In the genomic region with DNA sequence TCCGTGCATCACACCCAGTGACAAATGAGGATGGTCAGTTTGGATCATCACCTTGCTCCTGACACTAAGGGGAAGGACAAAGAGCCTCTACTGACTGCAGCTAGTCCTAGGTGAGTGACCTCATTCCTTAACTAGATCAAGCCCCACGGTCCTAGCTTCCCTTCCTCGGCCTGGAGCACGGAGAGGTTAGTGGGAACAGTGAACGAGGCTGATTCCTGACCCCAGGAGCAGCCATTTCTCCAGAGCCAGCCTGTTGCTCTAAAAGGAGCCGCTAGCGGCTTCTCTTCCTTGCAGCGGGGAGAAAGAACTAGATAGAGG, we compare ENCODE assay signal across 8 mouse cellular contexts. TPM values are rescaled to one million over a fixed set of nuclear protein-coding genes. Genes with fewer than 3 reads are reported as not detected.
A peak's percentile ranks its signal among the peaks of the same experiment; 100 is the strongest.
DNase-seq lines count a peak whose midpoint lies in the region; ATAC-seq and TF ChIP-seq lines count a peak whose summit lies in the region.

No protein-coding gene starts in this region.

- H3K4me3 ChIP-seq in heart, postnatal 0 days (ENCODE audit: low read depth, low read length): peak overlapping the region; percentile 76
- H3K4me3 ChIP-seq in ES-E14 (ENCODE audit: insufficient read depth in 1 of 2, low read depth in 1 of 2, low read length in 2 of 2, poor library complexity in 1 of 2, severe bottlenecking in 1 of 2): peak overlapping the region; percentile 90 to 98
- peak overlapping the region; percentile 85 for H3K4me3 ChIP-seq in forebrain, embryonic 11.5 days (ENCODE audit: low read depth, low read length)
- peak overlapping the region; percentile 67 to 82 for H3K4me3 ChIP-seq in liver, embryonic 14.5 days (ENCODE audit: insufficient read depth in 1 of 2, low read depth in 2 of 2, low read length in 2 of 2)

- no peak for DNase-seq in heart, postnatal 0 days (ENCODE audit: low spot score)
- DNase-seq in heart, adult 18-20 months: no peak
- no peak for DNase-seq in ES-E14 (ENCODE audit: low read depth, low spot score)
- DNase-seq in forebrain, embryonic 11.5 days (ENCODE audit: low spot score): no peak
- DNase-seq in liver, embryonic 14.5 days (ENCODE audit: low read depth in 3 of 3, low spot score in 3 of 3): no peak
- no peak for DNase-seq in ovary, postnatal 14 days (ENCODE audit: low spot score)
- DNase-seq in ovary, adult 18-20 months (ENCODE audit: low spot score): no peak
- no peak for DNase-seq in layer of hippocampus, postnatal 10 days (ENCODE audit: low spot score in 2 of 2)

- peaks cover 47% of the 10 kb centered on the region for H3K36me3 ChIP-seq in heart, postnatal 0 days (replicated peaks; ENCODE audit: control insufficient read depth, insufficient read depth, low read length)
- H3K36me3 ChIP-seq in ES-E14 (ENCODE audit: control insufficient read depth, insufficient read depth, low read length, poor library complexity, severe bottlenecking): peaks cover 32% of the 10 kb centered on the region
- H3K36me3 ChIP-seq in forebrain, embryonic 11.5 days (ENCODE audit: control insufficient read depth, insufficient read depth, low read length): peaks cover 19% of the 10 kb centered on the region
- peaks cover 27% of the 10 kb centered on the region for H3K36me3 ChIP-seq in liver, embryonic 14.5 days (replicated peaks; ENCODE audit: control insufficient read depth, insufficient read depth, low read depth)

- no peaks in the 10 kb centered on the region for H3K9me3 ChIP-seq in heart, postnatal 0 days (replicated peaks; ENCODE audit: control insufficient read depth, low read length)
- no peaks in the 10 kb centered on the region for H3K9me3 ChIP-seq in ES-E14 (ENCODE audit: control insufficient read depth, insufficient read depth, low read depth, low read length)
- H3K9me3 ChIP-seq in forebrain, embryonic 11.5 days (ENCODE audit: control insufficient read depth, low read length): no peaks in the 10 kb centered on the region
- no peaks in the 10 kb centered on the region for H3K9me3 ChIP-seq in liver, embryonic 14.5 days (ENCODE audit: control insufficient read depth, low read length)

- no peak for TF ChIP-seq EP300 in heart, postnatal 0 days (IDR thresholded peaks at IDR 0.05; ENCODE audit: low read depth)
- no peak for TF ChIP-seq EP300 in liver, embryonic 14.5 days (IDR thresholded peaks at IDR 0.05; ENCODE audit: low read depth)

- H3K9ac ChIP-seq in heart, postnatal 0 days (replicated peaks; ENCODE audit: low read depth, low read length): peak overlapping the region; percentile 90
- H3K9ac ChIP-seq in ES-E14 (ENCODE audit: insufficient read depth, low read depth, low read length, poor library complexity, severe bottlenecking): peak overlapping the region; percentile 99
- peak overlapping the region; percentile 95 for H3K9ac ChIP-seq in forebrain, embryonic 11.5 days (ENCODE audit: low read length)
- H3K9ac ChIP-seq in liver, embryonic 14.5 days (replicated peaks): peak overlapping the region; percentile 80

- no peaks in the 10 kb centered on the region for H3K27me3 ChIP-seq in heart, postnatal 0 days (ENCODE audit: control insufficient read depth, insufficient read depth, low read length)
- H3K27me3 ChIP-seq in forebrain, embryonic 11.5 days (ENCODE audit: control insufficient read depth, insufficient read depth, low read length): no peaks in the 10 kb centered on the region
- no peaks in the 10 kb centered on the region for H3K27me3 ChIP-seq in liver, embryonic 14.5 days (ENCODE audit: control insufficient read depth, insufficient read depth, low read length)

- in situ Hi-C loops in ES-E14 (cut with MboI; ENCODE audit: low sequenced_read_pairs in 2 of 2, unreplicated experiment in 2 of 2): no loop called here

- no peak for TF ChIP-seq CTCF in heart, postnatal 0 days (IDR thresholded peaks at IDR 0.05; ENCODE audit: low read depth)
- TF ChIP-seq CTCF in liver, embryonic 14.5 days (IDR thresholded peaks at IDR 0.05; ENCODE audit: low read depth): no peak

- H3K27ac ChIP-seq in heart, postnatal 0 days (ENCODE audit: low read depth): peak overlapping the region; percentile 98
- no peak overlapping the region for H3K27ac ChIP-seq in ES-E14 (ENCODE audit: insufficient read depth, low read depth, low read length, poor library complexity, severe bottlenecking)
- peak overlapping the region; percentile 48; the same call in 1 of the 2 replicates for H3K27ac ChIP-seq in forebrain, embryonic 11.5 days (ENCODE audit: low read depth, low read length)
- peak overlapping the region; percentile 6 for H3K27ac ChIP-seq in liver, embryonic 14.5 days

- no peak for ATAC-seq in heart, postnatal 0 days (ENCODE audit: insufficient read depth, low read depth)
- ATAC-seq in forebrain, embryonic 11.5 days (replicated peaks; ENCODE audit: low FRiP score): no peak; the same call in 1 of the 2 replicates
- ATAC-seq in liver, embryonic 14.5 days (ENCODE audit: insufficient read depth): no peak

- H3K4me1 ChIP-seq in heart, postnatal 0 days (ENCODE audit: control insufficient read depth, insufficient read depth): peaks cover 25% of the 10 kb centered on the region
- peaks cover 2 to 7% of the 10 kb centered on the region in 2 experiments; a peak in 2 of 4 replicates for H3K4me1 ChIP-seq in ES-E14 (ENCODE audit: control insufficient read depth in 2 of 2, insufficient read depth in 2 of 2, low read length in 2 of 2, poor library complexity in 1 of 2)
- peaks cover 6% of the 10 kb centered on the region; the same call in 1 of the 2 replicates for H3K4me1 ChIP-seq in forebrain, embryonic 11.5 days (replicated peaks; ENCODE audit: control insufficient read depth, insufficient read depth, low read length)
- H3K4me1 ChIP-seq in liver, embryonic 14.5 days (replicated peaks; ENCODE audit: control insufficient read depth in 2 of 2, insufficient read depth in 2 of 2, low read length in 1 of 2): peaks cover 7 to 24% of the 10 kb centered on the region in 2 experiments

- WGBS in heart, postnatal 0 days: 5% methylated on average over 8 of the region's 8 CpGs
- WGBS in forebrain, embryonic 11.5 days: 27% methylated on average over 8 of the region's 8 CpGs
- WGBS in liver, embryonic 14.5 days (ENCODE audit: insufficient replicate concordance): 19% methylated on average over 8 of the region's 8 CpGs

- peak overlapping the region; percentile 87 for H3K4me2 ChIP-seq in heart, postnatal 0 days (ENCODE audit: low read depth, low read length)
- H3K4me2 ChIP-seq in forebrain, embryonic 11.5 days (ENCODE audit: low read depth, low read length, severe bottlenecking): peak overlapping the region; percentile 92
- H3K4me2 ChIP-seq in liver, embryonic 14.5 days (ENCODE audit: low read depth): peak overlapping the region; percentile 78

RNA-seq across cellular contexts. Expression of gene Tnnc1, which starts 2.9 kb away (rescaled TPM):
- total RNA-seq in heart, postnatal 0 days (2014; rRNA removed; ENCODE audit: low replicate concordance): 2,939 and 3,145 TPM in 2 replicates
- polyA plus RNA-seq in heart, postnatal 0 days (2015; fragmentation: Nextera tagmentation; extraction: Ambion mirVana): 7,680 and 7,748 TPM in 2 replicates
- total RNA-seq in heart, adult 18-20 months (2021): 1,000 to 10,000 TPM; 5,748 to 6,764 TPM
- total RNA-seq in ES-E14 (2012; rRNA removed): 2.3 and 2.6 TPM in 2 replicates
- polyA plus RNA-seq in forebrain, embryonic 11.5 days (2014; fragmentation: Nextera tagmentation; extraction: Ambion mirVana): 0.59 and 0.83 TPM in 2 replicates
- polyA plus RNA-seq in liver, embryonic 14.5 days (2012; rRNA removed): 18.2 and 22.2 TPM in 2 replicates
- polyA plus RNA-seq in liver, embryonic 14.5 days (2014; fragmentation: Nextera tagmentation; extraction: Ambion mirVana): 37.5 and 41.2 TPM in 2 replicates
- 1 to 10 TPM in 1 of 2 experiments, under 1 TPM in 1; 0.67 to 2.0 TPM for total RNA-seq in layer of hippocampus, postnatal 10 days (2021)

RNA-seq across cellular contexts. Expression of gene Nisch, which starts 11.5 kb away (rescaled TPM):
- total RNA-seq in heart, postnatal 0 days (2014; rRNA removed; ENCODE audit: low replicate concordance): 292 and 338 TPM in 2 replicates
- 162 and 171 TPM in 2 replicates for polyA plus RNA-seq in heart, postnatal 0 days (2015; fragmentation: Nextera tagmentation; extraction: Ambion mirVana)
- total RNA-seq in heart, adult 18-20 months (2021): 100 to 1,000 TPM; 118 to 119 TPM
- 169 and 204 TPM in 2 replicates for total RNA-seq in ES-E14 (2012; rRNA removed)
- polyA plus RNA-seq in forebrain, embryonic 11.5 days (2014; fragmentation: Nextera tagmentation; extraction: Ambion mirVana): 399 and 407 TPM in 2 replicates
- polyA plus RNA-seq in liver, embryonic 14.5 days (2012; rRNA removed): 71.1 and 73.9 TPM in 2 replicates
- 50.3 and 61.1 TPM in 2 replicates for polyA plus RNA-seq in liver, embryonic 14.5 days (2014; fragmentation: Nextera tagmentation; extraction: Ambion mirVana)
- total RNA-seq in layer of hippocampus, postnatal 10 days (2021): 100 to 1,000 TPM; 424 to 481 TPM

RNA-seq across cellular contexts. Expression of gene Sema3g, which starts 12.5 kb away (rescaled TPM):
- total RNA-seq in heart, postnatal 0 days (2014; rRNA removed; ENCODE audit: low replicate concordance): 4.4 and 12.7 TPM in 2 replicates
- 0.75 and 0.90 TPM in 2 replicates for polyA plus RNA-seq in heart, postnatal 0 days (2015; fragmentation: Nextera tagmentation; extraction: Ambion mirVana)
- total RNA-seq in heart, adult 18-20 months (2021): 10 to 100 TPM; 13.5 to 15.7 TPM
- total RNA-seq in ES-E14 (2012; rRNA removed): 0.22 and 0.37 TPM in 2 replicates
- 0.13 and 0.16 TPM in 2 replicates for polyA plus RNA-seq in forebrain, embryonic 11.5 days (2014; fragmentation: Nextera tagmentation; extraction: Ambion mirVana)
- 0.06 and 0.15 TPM in 2 replicates for polyA plus RNA-seq in liver, embryonic 14.5 days (2012; rRNA removed)
- polyA plus RNA-seq in liver, embryonic 14.5 days (2014; fragmentation: Nextera tagmentation; extraction: Ambion mirVana): 0.05 TPM in 1 of 2 replicates, not detected in the other
- total RNA-seq in layer of hippocampus, postnatal 10 days (2021): 1 to 10 TPM; 4.7 to 5.4 TPM

RNA-seq across cellular contexts. Expression of gene Stab1, which starts 36.8 kb away (rescaled TPM):
- 75.3 and 90.4 TPM in 2 replicates for total RNA-seq in heart, postnatal 0 days (2014; rRNA removed; ENCODE audit: low replicate concordance)
- 24.0 and 25.4 TPM in 2 replicates for polyA plus RNA-seq in heart, postnatal 0 days (2015; fragmentation: Nextera tagmentation; extraction: Ambion mirVana)
- total RNA-seq in heart, adult 18-20 months (2021): 10 to 100 TPM; 63.2 to 64.1 TPM
- total RNA-seq in ES-E14 (2012; rRNA removed): 1.3 and 2.0 TPM in 2 replicates
- polyA plus RNA-seq in forebrain, embryonic 11.5 days (2014; fragmentation: Nextera tagmentation; extraction: Ambion mirVana): 21.8 and 27.1 TPM in 2 replicates
- 18.9 and 19.9 TPM in 2 replicates for polyA plus RNA-seq in liver, embryonic 14.5 days (2012; rRNA removed)
- polyA plus RNA-seq in liver, embryonic 14.5 days (2014; fragmentation: Nextera tagmentation; extraction: Ambion mirVana): 19.3 and 20.7 TPM in 2 replicates
- 10 to 100 TPM; 26.9 to 40.4 TPM for total RNA-seq in layer of hippocampus, postnatal 10 days (2021)

RNA-seq across cellular contexts. Expression of gene Phf7, which starts 45.9 kb away (rescaled TPM):
- total RNA-seq in heart, postnatal 0 days (2014; rRNA removed; ENCODE audit: low replicate concordance): 2.1 and 7.4 TPM in 2 replicates
- 11.7 and 12.5 TPM in 2 replicates for polyA plus RNA-seq in heart, postnatal 0 days (2015; fragmentation: Nextera tagmentation; extraction: Ambion mirVana)
- total RNA-seq in heart, adult 18-20 months (2021): 1 to 10 TPM; 4.2 to 5.1 TPM
- 4.8 and 5.3 TPM in 2 replicates for total RNA-seq in ES-E14 (2012; rRNA removed)
- polyA plus RNA-seq in forebrain, embryonic 11.5 days (2014; fragmentation: Nextera tagmentation; extraction: Ambion mirVana): 14.3 and 14.4 TPM in 2 replicates
- polyA plus RNA-seq in liver, embryonic 14.5 days (2012; rRNA removed): 2.1 and 3.1 TPM in 2 replicates
- 6.0 and 7.5 TPM in 2 replicates for polyA plus RNA-seq in liver, embryonic 14.5 days (2014; fragmentation: Nextera tagmentation; extraction: Ambion mirVana)
- total RNA-seq in layer of hippocampus, postnatal 10 days (2021): 1 to 10 TPM; 4.8 to 5.2 TPM

Comparison
In these comparisons a context has a peak if more than half of its experiments do, and no peak if none do; other contexts are left out.
1. RNA of gene Tnnc1, which starts 2.9 kb away (total RNA-seq): 5,748 to 6,764 TPM in heart, adult 18-20 months and 2,939 to 3,145 TPM in heart, postnatal 0 days; 2.3 to 2.6 TPM in ES-E14 and 0.67 to 2.0 TPM in layer of hippocampus, postnatal 10 days; every median in the first group is over 100 times any median in the second.
2. Peak in every context shown above with its lines, with median percentiles within 50 percentile points of each other: H3K4me2 ChIP-seq, H3K4me3 ChIP-seq and H3K9ac ChIP-seq.